Mouse (Mus musculus) midbrain, embryonic 16.5 days (tissue): ENCODE measurements around the gene Ctnna3. TPM values are rescaled to one million over a fixed set of nuclear protein-coding genes. Genes with fewer than 3 reads are reported as not detected.

ENCODE experiments used
- ATAC-seq: fragments of 200-750 bp; cut with Nextera tagmentation; 2 replicates; pipeline ENCODE4 v1.8.0; 2017; ENCODE audit warnings: moderate TSS enrichment
- H3K27ac ChIP-seq: fragments of 300-500 bp; sonication (generic); 2 replicates; pipeline ENCODE4 v1.5.1; 2014; ENCODE audit warnings: mild to moderate bottlenecking, low read length, mixed read lengths
- H3K27me3 ChIP-seq: fragments of 300-500 bp; sonication (generic); 2 replicates; pipeline ENCODE4 v1.6.1; 2014; ENCODE audit warnings: low read depth, low read length, mixed read lengths; ENCODE audit not compliant: control insufficient read depth, insufficient read depth
- H3K36me3 ChIP-seq: fragments of 300-500 bp; sonication (generic); 2 replicates; pipeline ENCODE4 v1.6.1; 2014; ENCODE audit warnings: mild to moderate bottlenecking, low read length, moderate library complexity, mixed read lengths; ENCODE audit not compliant: control insufficient read depth, insufficient read depth
- H3K4me1 ChIP-seq: fragments of 300-500 bp; sonication (generic); 2 replicates; pipeline ENCODE4 v1.6.1; 2014; ENCODE audit warnings: mild to moderate bottlenecking, low read length, mixed read lengths; ENCODE audit not compliant: control insufficient read depth, insufficient read depth
- H3K4me2 ChIP-seq: fragments of 300-500 bp; sonication (generic); 2 replicates; pipeline ENCODE4 v1.6.1; 2014; ENCODE audit warnings: mild to moderate bottlenecking, low read length, mixed read lengths
- H3K4me3 ChIP-seq: fragments of 300-500 bp; sonication (generic); 2 replicates; pipeline ENCODE4 v1.5.1; 2014; ENCODE audit warnings: low read depth, mild to moderate bottlenecking, low read length, moderate library complexity, mixed read lengths
- H3K9ac ChIP-seq: fragments of 300-500 bp; sonication (generic); 2 replicates; pipeline ENCODE4 v1.6.1; 2014; ENCODE audit warnings: low read depth, low read length, mixed read lengths
- H3K9me3 ChIP-seq: fragments of 300-500 bp; sonication (generic); replicated peaks from 2 replicates; pipeline ENCODE4 v1.6.1; 2014; ENCODE audit warnings: mild to moderate bottlenecking, low read length, mixed read lengths; ENCODE audit not compliant: control insufficient read depth, poor library complexity, severe bottlenecking
- WGBS: fragments of 180-500 bp; shearing (Covaris S2); extraction: QIAGEN DNeasy Blood & Tissue Kit; methylation state at CpG from one replicate; pipeline ENCODE4 v1.1.7; 2014; 5-methylcytosine and 5-hydroxymethylcytosine counted together
- polyA plus RNA-seq: library from polyadenylated mRNA; unstranded; fragments of >200 nt; fragmentation: Nextera tagmentation; extraction: Ambion mirVana; gene quantifications from 2 replicates; pipeline ENCODE4 v1.2.1, GENCODE M21; 2015

The Ctnna3 gene
- polyA plus RNA-seq, 1 experiment from 2014 or later, result 0.98 TPM

DNA sequence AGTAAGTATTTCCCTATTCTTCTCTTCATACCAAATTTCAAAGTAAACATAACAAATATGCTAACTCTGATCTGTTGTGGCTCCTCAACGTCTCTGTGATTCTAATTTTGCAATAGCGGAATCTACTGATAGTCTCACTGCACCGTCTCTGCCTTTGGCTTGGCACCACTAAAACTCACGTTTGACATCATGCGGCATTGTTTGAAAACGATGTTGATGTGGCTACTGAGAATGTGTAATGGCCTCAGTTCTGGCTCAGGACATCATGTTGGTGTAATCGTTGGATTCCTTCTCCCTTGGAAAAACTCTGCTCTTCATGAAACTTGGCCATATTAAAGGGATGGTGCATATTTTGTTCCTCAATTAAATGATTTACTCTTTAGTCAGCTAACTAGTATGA lies 439.2 kb downstream of the Ctnna3 start:
- H3K27ac ChIP-seq, result no peak overlapping the region
- no peaks in the 10 kb centered on the region for H3K9me3 ChIP-seq
- H3K4me2 ChIP-seq, result no peak overlapping the region
- H3K27me3 ChIP-seq, result no peaks in the 10 kb centered on the region
- no peaks in the 10 kb centered on the region for H3K4me1 ChIP-seq
- no peak for ATAC-seq
- H3K4me3 ChIP-seq, result no peak overlapping the region
- H3K36me3 ChIP-seq, result no peaks in the 10 kb centered on the region
- 88% methylated on average over 7 of the region's 7 CpGs for WGBS
- H3K9ac ChIP-seq, result no peak overlapping the region

DNA sequence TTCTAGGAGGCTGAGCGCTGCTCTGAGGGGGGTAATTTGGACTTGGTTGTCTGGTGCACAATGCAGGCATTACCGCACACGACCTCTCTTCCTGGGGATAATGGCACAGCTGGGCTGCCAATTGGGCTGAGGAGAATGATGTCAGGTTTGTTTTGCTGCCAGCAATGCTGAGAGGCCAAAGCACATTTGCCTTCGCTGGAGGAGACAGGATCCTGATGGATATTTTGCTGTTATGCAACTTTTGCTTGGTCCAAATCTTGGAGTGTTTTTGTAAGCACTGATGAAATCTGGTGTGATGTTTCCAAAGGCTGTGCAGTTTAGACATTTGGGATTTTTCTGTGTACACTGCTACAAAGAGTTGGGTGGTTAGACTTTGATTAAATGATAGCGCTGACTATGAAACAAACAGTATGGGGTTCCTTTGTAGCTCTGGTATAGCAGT lies 450.6 kb downstream of the Ctnna3 start:
- no peak overlapping the region for H3K9ac ChIP-seq
- no peaks in the 10 kb centered on the region for H3K9me3 ChIP-seq
- 61% methylated on average over 5 of the region's 5 CpGs for WGBS
- H3K4me3 ChIP-seq, result no peak overlapping the region
- no peak overlapping the region for H3K4me2 ChIP-seq
- H3K36me3 ChIP-seq, result no peaks in the 10 kb centered on the region
- H3K27me3 ChIP-seq, result no peaks in the 10 kb centered on the region
- H3K27ac ChIP-seq, result no peak overlapping the region
- H3K4me1 ChIP-seq, result no peaks in the 10 kb centered on the region
- no peak for ATAC-seq

DNA sequence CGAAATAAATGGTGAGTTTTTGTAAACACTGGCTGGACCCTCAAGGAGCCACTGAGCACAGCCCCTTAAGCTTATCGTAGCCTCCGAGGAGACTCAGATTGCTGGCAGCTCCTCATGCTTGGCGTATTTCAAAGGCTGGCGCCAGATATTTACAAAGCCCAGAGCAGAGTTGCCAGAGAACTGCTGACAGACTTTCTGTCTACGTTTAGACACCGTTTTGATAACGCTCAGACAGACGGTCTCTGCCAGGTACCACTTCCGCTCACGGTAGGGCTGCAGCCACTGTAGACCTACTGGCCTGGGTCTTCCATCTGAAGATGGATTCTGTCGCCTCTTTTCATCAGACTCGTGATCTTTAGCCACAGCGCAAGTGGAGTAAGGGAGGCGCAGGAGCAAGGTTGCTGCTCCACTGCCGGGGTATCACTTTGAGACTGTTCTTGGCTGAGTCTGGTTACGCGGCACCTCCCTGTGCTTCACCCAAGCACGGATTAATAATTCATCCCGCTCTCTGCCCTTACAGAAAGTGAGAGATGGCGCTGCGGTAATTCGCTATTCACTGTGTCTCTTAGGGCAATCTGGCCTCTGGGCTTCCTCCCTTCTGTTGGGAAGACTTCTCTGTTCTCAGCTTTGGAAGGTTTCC lies 456.7 kb downstream of the Ctnna3 start:
- Histone ChIP-seq H3K9me3 (no peaks in the 10 kb centered on the region), H3K36me3 (no peaks in the 10 kb centered on the region), H3K27ac (no peak overlapping the region), H3K27me3 (no peaks in the 10 kb centered on the region), H3K4me3 (no peak overlapping the region), H3K4me1 (no peaks in the 10 kb centered on the region), H3K9ac (no peak overlapping the region), H3K4me2 (no peak overlapping the region)
- no peak for ATAC-seq
- WGBS, result 88% methylated on average over 23 of the region's 23 CpGs

- Histone ChIP-seq H3K9me3 (no peaks in the 10 kb centered on the region), H3K9ac (no peak overlapping the region), H3K4me1 (no peaks in the 10 kb centered on the region), H3K27me3 (no peaks in the 10 kb centered on the region), H3K4me2 (no peak overlapping the region), H3K36me3 (no peaks in the 10 kb centered on the region), H3K27ac (no peak overlapping the region), H3K4me3 (no peak overlapping the region)
- 92% methylated on average over 5 of the region's 5 CpGs for WGBS
- ATAC-seq, result no peak
These were observed 464.7 kb downstream of the Ctnna3 start for GRCm38 (mm10) chr10:63894612-63895011.

GRCm38 (mm10) chr10:63899891-63900290 lies 470.0 kb downstream of the Ctnna3 start:
- ATAC-seq, result no peak
- no peak overlapping the region for H3K27ac ChIP-seq
- no peak overlapping the region for H3K4me3 ChIP-seq
- H3K4me1 ChIP-seq, result no peaks in the 10 kb centered on the region
- H3K27me3 ChIP-seq, result no peaks in the 10 kb centered on the region
- H3K9me3 ChIP-seq, result no peaks in the 10 kb centered on the region
- no peak overlapping the region for H3K9ac ChIP-seq
- no peaks in the 10 kb centered on the region for H3K36me3 ChIP-seq
- H3K4me2 ChIP-seq, result no peak overlapping the region

DNA sequence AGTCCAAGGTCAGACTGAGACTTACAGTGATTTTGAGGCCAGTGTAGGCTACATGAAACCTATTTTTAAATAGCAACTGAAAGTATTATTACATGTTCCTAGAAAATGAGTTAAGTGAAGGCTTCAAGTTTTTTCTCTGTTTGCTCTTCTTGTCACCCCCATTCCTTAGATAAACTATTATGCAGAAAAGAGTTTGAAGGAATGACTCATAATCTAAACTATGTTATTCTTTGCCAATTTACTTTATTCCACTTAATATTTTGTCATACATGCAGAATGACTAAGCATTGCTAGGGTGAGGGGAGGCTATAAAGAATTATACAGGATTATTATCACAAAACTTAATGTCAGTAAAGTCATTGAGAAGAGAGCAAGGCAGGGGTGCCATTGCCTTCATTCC lies 479.0 kb downstream of the Ctnna3 start:
- Histone ChIP-seq H3K27ac (no peak overlapping the region), H3K9me3 (no peaks in the 10 kb centered on the region), H3K36me3 (no peaks in the 10 kb centered on the region), H3K4me2 (no peak overlapping the region), H3K4me1 (no peaks in the 10 kb centered on the region), H3K4me3 (no peak overlapping the region), H3K9ac (no peak overlapping the region), H3K27me3 (no peaks in the 10 kb centered on the region)
- no peak for ATAC-seq

DNA sequence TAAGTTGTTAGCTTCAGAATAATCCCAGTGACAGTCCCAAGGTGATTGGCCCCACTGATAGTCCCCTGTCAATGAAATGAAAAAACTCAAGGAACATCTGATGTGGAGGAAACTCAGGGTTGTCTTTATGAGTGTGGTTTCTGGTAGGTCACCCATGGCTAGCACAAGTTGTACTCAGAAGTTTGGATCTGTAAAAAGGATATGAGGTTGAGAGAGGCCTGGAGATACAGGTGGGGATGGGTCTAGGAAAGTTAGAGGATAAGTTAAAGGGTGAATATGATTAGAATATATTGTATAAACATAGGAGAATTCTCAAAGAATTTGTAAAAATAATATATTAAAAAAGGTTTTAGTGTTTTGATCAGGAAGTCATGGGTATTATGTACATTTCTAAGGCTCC lies 497.4 kb downstream of the Ctnna3 start, which contains the start of gene Gm10118:
TSS of gene Gm10118 (minus strand) at position 101 of the 400 bp plus-strand sequence.
- H3K9me3 ChIP-seq, result no peaks in the 10 kb centered on the region
- no peak for ATAC-seq
- H3K9ac ChIP-seq, result no peak within 1 kb of the TSS
- no peak within 1 kb of the TSS for H3K4me2 ChIP-seq
- H3K4me1 ChIP-seq, result no peaks in the 10 kb centered on the region
- H3K27me3 ChIP-seq, result no peaks in the 10 kb centered on the region
- no peak within 1 kb of the TSS for H3K27ac ChIP-seq
- H3K4me3 ChIP-seq, result no peak within 1 kb of the TSS
- no peaks in the 10 kb centered on the region for H3K36me3 ChIP-seq

GRCm38 (mm10) chr10:63933946-63934345 lies 504.0 kb downstream of the Ctnna3 start:
- H3K27me3 ChIP-seq, result no peaks in the 10 kb centered on the region
- no peak overlapping the region for H3K9ac ChIP-seq
- H3K4me3 ChIP-seq, result no peak overlapping the region
- no peak for ATAC-seq
- H3K4me2 ChIP-seq, result no peak overlapping the region
- WGBS, result 54% methylated on average over 5 of the region's 5 CpGs
- H3K9me3 ChIP-seq, result no peaks in the 10 kb centered on the region
- no peaks in the 10 kb centered on the region for H3K4me1 ChIP-seq
- no peak overlapping the region for H3K27ac ChIP-seq
- no peaks in the 10 kb centered on the region for H3K36me3 ChIP-seq

DNA sequence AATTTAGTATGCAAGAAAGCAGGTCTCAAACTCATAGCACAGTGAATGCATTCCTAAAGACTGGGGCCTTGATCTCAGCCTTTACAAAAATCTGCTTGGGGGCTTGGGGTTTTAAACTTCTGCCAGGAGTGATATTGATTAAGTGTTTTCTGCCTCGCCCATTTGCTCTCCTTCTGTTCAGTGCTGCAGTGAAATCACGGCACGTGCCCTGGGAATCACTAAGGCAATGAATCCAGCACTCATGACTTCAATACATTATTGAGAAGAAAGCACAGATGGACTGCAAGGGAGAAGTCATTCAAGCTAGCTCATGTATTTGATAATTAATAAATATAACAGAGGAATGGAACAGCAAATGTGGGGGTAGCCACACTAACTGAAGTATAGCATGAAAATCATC lies 515.6 kb downstream of the Ctnna3 start:
- no peaks in the 10 kb centered on the region for H3K27me3 ChIP-seq
- 70% methylated on average over 3 of the region's 3 CpGs for WGBS
- no peak for ATAC-seq

More for the DNA sequence above, 515.6 kb downstream of the Ctnna3 start:
- Histone ChIP-seq H3K9ac (no peak overlapping the region), H3K36me3 (no peaks in the 10 kb centered on the region), H3K9me3 (no peaks in the 10 kb centered on the region), H3K4me1 (no peaks in the 10 kb centered on the region), H3K4me2 (no peak overlapping the region), H3K27ac (no peak overlapping the region), H3K4me3 (no peak overlapping the region)
